Mouse (Mus musculus) kidney, adult 2 months (tissue): ENCODE data around the gene Crk.

Experiments used
- CTCF ChIP-seq: fragments of 200-500 bp; conservative IDR thresholded peaks from 2 replicates; pipeline ENCODE4 v1.5.1; 2011; ENCODE audit warnings: low read depth, mild to moderate bottlenecking, control low read depth, low read length, moderate library complexity, mixed read lengths; ENCODE audit not compliant: insufficient read depth, insufficient read length
- POLR2A ChIP-seq: fragments of 200-500 bp; IDR thresholded peaks from one replicate; pipeline ENCODE4 v1.6.1; 2011; ENCODE audit warnings: low read depth, low read length, control low read depth

GRCm38 (mm10) chr11:75722339-75722738 lies 43.3 kb downstream of the Crk start:
- no peak for TF ChIP-seq CTCF
- no peak for TF ChIP-seq POLR2A
